Mouse (Mus musculus) kidney, adult 2 months (tissue): ENCODE measurements around the gene Arfrp1.

ENCODE experiments used
- CTCF ChIP-seq: fragments of 200-500 bp; conservative IDR thresholded peaks from 2 replicates; pipeline ENCODE4 v1.5.1; 2011; ENCODE audit warnings: low read depth, mild to moderate bottlenecking, control low read depth, low read length, moderate library complexity, mixed read lengths; ENCODE audit not compliant: insufficient read depth, insufficient read length
- POLR2A ChIP-seq: fragments of 200-500 bp; IDR thresholded peaks from one replicate; pipeline ENCODE4 v1.6.1; 2011; ENCODE audit warnings: low read depth, low read length, control low read depth

DNA sequence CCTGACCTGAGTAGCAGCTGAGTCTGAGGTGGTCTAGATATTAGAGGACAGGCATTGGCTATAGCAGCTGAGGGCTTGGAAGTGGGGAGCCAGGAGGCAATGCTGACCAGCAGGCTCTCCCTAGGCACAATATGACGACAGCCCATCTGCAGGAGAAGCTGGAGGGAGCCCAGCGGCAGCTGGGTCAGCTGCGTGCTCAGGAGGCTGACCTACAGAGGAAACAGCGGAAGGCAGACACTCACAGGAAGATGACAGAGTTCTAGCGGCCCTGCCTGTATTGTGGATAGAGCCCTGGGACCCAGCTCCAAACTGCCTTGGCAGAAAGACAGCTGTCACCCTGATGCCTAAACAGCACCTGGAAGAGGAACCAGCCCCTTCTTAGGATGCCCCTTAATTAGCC, 15.0 kb upstream of the Arfrp1 start:
- TF ChIP-seq CTCF = no peak
- TF ChIP-seq POLR2A = no peak
